Mouse (Mus musculus) cerebellum, adult 2 months (tissue): ENCODE data around the gene Bcl2.

Source experiments
- CTCF ChIP-seq: fragments of 200-500 bp; IDR thresholded peaks from 2 replicates; pipeline ENCODE4 v1.5.1; 2011; ENCODE audit warnings: low read depth, mild to moderate bottlenecking, control low read depth, low read length, moderate library complexity, borderline replicate concordance; ENCODE audit not compliant: insufficient read depth
- POLR2A ChIP-seq: fragments of 200-500 bp; IDR thresholded peaks from 2 replicates; pipeline ENCODE4 v1.6.1; 2011; ENCODE audit warnings: low read length, control low read depth, borderline replicate concordance; ENCODE audit not compliant: insufficient read depth

GRCm38 (mm10) chr1:106637705-106638104, 76.4 kb downstream of the Bcl2 start:
- TF ChIP-seq CTCF (no peak), POLR2A (no peak)
